Comparison of ENCODE assay signal across 9 mouse cellular contexts in the genomic region with DNA sequence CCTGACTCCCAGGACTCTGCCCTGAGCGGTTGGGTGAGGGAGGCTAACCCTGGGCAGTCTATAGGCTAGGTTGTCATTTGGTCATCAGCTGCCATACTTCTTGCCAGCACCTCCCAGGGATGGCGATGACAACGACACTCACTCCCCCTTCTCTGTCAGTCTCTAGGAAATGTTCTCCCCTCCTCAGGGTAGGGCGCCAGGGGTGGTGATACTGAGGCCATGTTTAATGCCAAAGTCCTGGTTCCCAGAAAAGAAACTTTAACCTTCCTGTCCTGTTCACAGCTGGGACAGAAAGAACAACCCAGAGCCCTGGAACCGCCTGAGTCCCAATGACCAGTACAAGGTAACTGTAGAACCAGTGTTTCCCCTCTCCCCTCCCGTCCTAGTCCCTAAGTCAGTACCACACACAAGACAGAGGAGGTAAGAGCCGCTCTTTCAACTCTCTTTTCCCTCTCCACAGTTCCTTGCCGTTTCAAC. TPM values are rescaled to one million over a fixed set of nuclear protein-coding genes. Genes with fewer than 3 reads are reported as not detected.
DNase-seq lines count a peak whose midpoint lies in the region; ATAC-seq and TF ChIP-seq lines count a peak whose summit lies in the region.
"Had no signal": no experiment of that assay in that cellular context is flagged by ENCODE, and none has a peak within 500 bp of the region (broad histone marks: within the 10 kb centered on the region; RNA-seq: fewer than 3 reads in every experiment).

No protein-coding gene starts in this region.

- in situ Hi-C loops in ES-E14 (cut with MboI; ENCODE audit: low sequenced_read_pairs in 2 of 2, unreplicated experiment in 2 of 2): no loop called here

- peak overlapping the region; percentile 40 for H3K4me3 ChIP-seq in hindbrain, embryonic 10.5 days
- no peak overlapping the region for H3K4me3 ChIP-seq in hindbrain, embryonic 14.5 days (replicated peaks; ENCODE audit: low read length)
- peak overlapping the region; percentile 18 to 35 for H3K4me3 ChIP-seq in ES-E14 (ENCODE audit: insufficient read depth in 1 of 2, low read depth in 1 of 2, low read length in 2 of 2, poor library complexity in 1 of 2, severe bottlenecking in 1 of 2)
- H3K4me3 ChIP-seq in embryonic facial prominence, embryonic 13.5 days: peak overlapping the region; percentile 20
- peak overlapping the region; percentile 0; the same call in 1 of the 2 replicates for H3K4me3 ChIP-seq in liver, embryonic 13.5 days (replicated peaks)

- H3K9me3 ChIP-seq in hindbrain, embryonic 10.5 days: 0 out of 2 replicates have a peak, but pooled peaks cover 5% of the 10 kb centered on the region
- no peaks in the 10 kb centered on the region for H3K9me3 ChIP-seq in hindbrain, embryonic 14.5 days (ENCODE audit: control insufficient read depth, low read length)
- H3K9me3 ChIP-seq in ES-E14 (ENCODE audit: control insufficient read depth, insufficient read depth, low read depth, low read length): no peaks in the 10 kb centered on the region
- H3K9me3 ChIP-seq in embryonic facial prominence, embryonic 13.5 days: no peaks in the 10 kb centered on the region
- no peaks in the 10 kb centered on the region for H3K9me3 ChIP-seq in liver, embryonic 13.5 days (replicated peaks)

- peaks cover 92% of the 10 kb centered on the region for H3K27me3 ChIP-seq in hindbrain, embryonic 10.5 days (ENCODE audit: insufficient read depth, poor library complexity, severe bottlenecking)
- H3K27me3 ChIP-seq in hindbrain, embryonic 14.5 days (ENCODE audit: control insufficient read depth, insufficient read depth, low read length): no peaks in the 10 kb centered on the region
- peaks cover 80% of the 10 kb centered on the region for H3K27me3 ChIP-seq in embryonic facial prominence, embryonic 13.5 days
- peaks cover 70% of the 10 kb centered on the region for H3K27me3 ChIP-seq in liver, embryonic 13.5 days

- 14% methylated on average over 8 of the region's 8 CpGs for WGBS in hindbrain, embryonic 10.5 days
- 17% methylated on average over 8 of the region's 8 CpGs for WGBS in hindbrain, embryonic 14.5 days
- WGBS in embryonic facial prominence, embryonic 13.5 days: 20% methylated on average over 8 of the region's 8 CpGs
- WGBS in liver, embryonic 13.5 days (ENCODE audit: insufficient replicate concordance): 22% methylated on average over 8 of the region's 8 CpGs

- DNase-seq in hindbrain, embryonic 10.5 days (ENCODE audit: low spot score): no peak
- no peak for DNase-seq in hindbrain, embryonic 14.5 days (ENCODE audit: low spot score)
- DNase-seq in ES-E14 (ENCODE audit: low read depth, low spot score): no peak
- no peak for DNase-seq in liver, embryonic 13.5 days
- DNase-seq in cerebellum, adult 9-11 months: no peak
- DNase-seq in embryo, embryonic 11 days: no peak
- no peak for DNase-seq in embryo, embryonic 9.5 days (ENCODE audit: extremely low spot score)

- H3K36me3 ChIP-seq in hindbrain, embryonic 10.5 days: peaks cover 41% of the 10 kb centered on the region
- H3K36me3 ChIP-seq in hindbrain, embryonic 14.5 days (replicated peaks; ENCODE audit: control insufficient read depth, insufficient read depth): peaks cover 11% of the 10 kb centered on the region; the same call in 1 of the 2 replicates
- H3K36me3 ChIP-seq in ES-E14 (ENCODE audit: control insufficient read depth, insufficient read depth, low read length, poor library complexity, severe bottlenecking): peaks cover 41% of the 10 kb centered on the region
- peaks cover 37% of the 10 kb centered on the region for H3K36me3 ChIP-seq in embryonic facial prominence, embryonic 13.5 days
- peaks cover 42% of the 10 kb centered on the region for H3K36me3 ChIP-seq in liver, embryonic 13.5 days

- peak overlapping the region; percentile 79 for H3K27ac ChIP-seq in hindbrain, embryonic 10.5 days
- no peak overlapping the region for H3K27ac ChIP-seq in hindbrain, embryonic 14.5 days
- no peak overlapping the region for H3K27ac ChIP-seq in ES-E14 (ENCODE audit: insufficient read depth, low read depth, low read length, poor library complexity, severe bottlenecking)
- H3K27ac ChIP-seq in embryonic facial prominence, embryonic 13.5 days: 0 out of 2 replicates have a peak overlapping the region, but pooled peaks have one; percentile 51
- no peak overlapping the region for H3K27ac ChIP-seq in liver, embryonic 13.5 days

- no peak for ATAC-seq in hindbrain, embryonic 14.5 days (ENCODE audit: low FRiP score)
- ATAC-seq in embryonic facial prominence, embryonic 13.5 days (ENCODE audit: insufficient number of reproducible peaks, insufficient read depth, low FRiP score, low TSS enrichment, low read depth): no peak
- ATAC-seq in liver, embryonic 13.5 days (ENCODE audit: low read depth): no peak

- peaks cover 95% of the 10 kb centered on the region for H3K4me1 ChIP-seq in hindbrain, embryonic 10.5 days (replicated peaks)
- peaks cover 44% of the 10 kb centered on the region for H3K4me1 ChIP-seq in hindbrain, embryonic 14.5 days (replicated peaks; ENCODE audit: control insufficient read depth, insufficient read depth, low read length)
- H3K4me1 ChIP-seq in ES-E14 (ENCODE audit: control insufficient read depth in 2 of 2, insufficient read depth in 2 of 2, low read length in 2 of 2, poor library complexity in 1 of 2): peaks cover 7 to 71% of the 10 kb centered on the region in 2 experiments
- H3K4me1 ChIP-seq in embryonic facial prominence, embryonic 13.5 days: peaks cover 70% of the 10 kb centered on the region
- H3K4me1 ChIP-seq in liver, embryonic 13.5 days (replicated peaks): peaks cover 79% of the 10 kb centered on the region

- no peak overlapping the region; the same call in 1 of the 2 replicates for H3K9ac ChIP-seq in hindbrain, embryonic 14.5 days
- 0 out of 2 replicates have a peak overlapping the region, but pooled peaks have one; percentile 29 for H3K9ac ChIP-seq in ES-E14 (ENCODE audit: insufficient read depth, low read depth, low read length, poor library complexity, severe bottlenecking)
- peak overlapping the region; percentile 52 for H3K9ac ChIP-seq in embryonic facial prominence, embryonic 13.5 days
- peak overlapping the region; percentile 49; the same call in 1 of the 2 replicates for H3K9ac ChIP-seq in liver, embryonic 13.5 days

- no peak overlapping the region for H3K4me2 ChIP-seq in hindbrain, embryonic 14.5 days (replicated peaks)
- H3K4me2 ChIP-seq in embryonic facial prominence, embryonic 13.5 days: peak overlapping the region; percentile 97
- H3K4me2 ChIP-seq in liver, embryonic 13.5 days: peak overlapping the region; percentile 49

TF ChIP-seq in ES-E14, 5 proteins besides CTCF, POLR2A, EP300 and RAD21:
- no peak for TF ChIP-seq CHD2 (IDR thresholded peaks at IDR 0.05; ENCODE audit: low read depth, low read length)
- no peak for TF ChIP-seq ZNF384 (IDR thresholded peaks at IDR 0.05; ENCODE audit: low read depth, low read length)
- no peak for TF ChIP-seq MAFK (IDR thresholded peaks at IDR 0.05; ENCODE audit: insufficient read depth, low read depth, low read length)
- no peak for TF ChIP-seq HCFC1 (IDR thresholded peaks at IDR 0.05; ENCODE audit: borderline replicate concordance, insufficient read depth, low read length)
- TF ChIP-seq ZC3H11A (IDR thresholded peaks at IDR 0.05; ENCODE audit: borderline replicate concordance, low read depth, low read length): no peak

RNA-seq across cellular contexts. Expression of a gene that starts 1.3 kb away (rescaled TPM):
- 8.1 and 10.5 TPM in 2 replicates for polyA plus RNA-seq in hindbrain, embryonic 10.5 days (2016; fragmentation: Nextera tagmentation; extraction: Ambion mirVana)
- 12.7 and 18.0 TPM in 2 replicates for polyA plus RNA-seq in hindbrain, embryonic 14.5 days (2014; fragmentation: Nextera tagmentation; extraction: Ambion mirVana)
- 5.8 and 22.6 TPM in 2 replicates for total RNA-seq in ES-E14 (2012; rRNA removed)
- polyA plus RNA-seq in embryonic facial prominence, embryonic 13.5 days (2015; fragmentation: Nextera tagmentation; extraction: Ambion mirVana): 20.0 and 32.7 TPM in 2 replicates
- polyA plus RNA-seq in liver, embryonic 13.5 days (2015; fragmentation: Nextera tagmentation; extraction: Ambion mirVana): 1.9 and 2.8 TPM in 2 replicates
- total RNA-seq: hematopoietic stem cell, adult 5-6 weeks had no signal

RNA-seq across cellular contexts. Expression of a gene that starts 6.2 kb away (rescaled TPM):
- polyA plus RNA-seq in hindbrain, embryonic 10.5 days (2016; fragmentation: Nextera tagmentation; extraction: Ambion mirVana): 103 and 118 TPM in 2 replicates
- 45.6 and 47.4 TPM in 2 replicates for polyA plus RNA-seq in hindbrain, embryonic 14.5 days (2014; fragmentation: Nextera tagmentation; extraction: Ambion mirVana)
- total RNA-seq in ES-E14 (2012; rRNA removed): 169 and 266 TPM in 2 replicates
- polyA plus RNA-seq in embryonic facial prominence, embryonic 13.5 days (2015; fragmentation: Nextera tagmentation; extraction: Ambion mirVana): 81.7 and 92.3 TPM in 2 replicates
- polyA plus RNA-seq in liver, embryonic 13.5 days (2015; fragmentation: Nextera tagmentation; extraction: Ambion mirVana): 133 and 142 TPM in 2 replicates

RNA-seq across cellular contexts. Expression of a gene that starts 14.5 kb away (rescaled TPM):
- polyA plus RNA-seq in hindbrain, embryonic 10.5 days (2016; fragmentation: Nextera tagmentation; extraction: Ambion mirVana): 0.72 and 1.5 TPM in 2 replicates
- 0.60 TPM in 1 of 2 replicates, not detected in the other for polyA plus RNA-seq in hindbrain, embryonic 14.5 days (2014; fragmentation: Nextera tagmentation; extraction: Ambion mirVana)
- 1.1 and 2.4 TPM in 2 replicates for total RNA-seq in ES-E14 (2012; rRNA removed)
- 2.0 and 3.2 TPM in 2 replicates for polyA plus RNA-seq in embryonic facial prominence, embryonic 13.5 days (2015; fragmentation: Nextera tagmentation; extraction: Ambion mirVana)
- 0.17 and 0.47 TPM in 2 replicates for polyA plus RNA-seq in liver, embryonic 13.5 days (2015; fragmentation: Nextera tagmentation; extraction: Ambion mirVana)
- total RNA-seq: hematopoietic stem cell, adult 5-6 weeks had no signal

RNA-seq across cellular contexts. Expression of a gene that starts 18.3 kb away (rescaled TPM):
- 23.1 and 70.9 TPM in 2 replicates for polyA plus RNA-seq in hindbrain, embryonic 10.5 days (2016; fragmentation: Nextera tagmentation; extraction: Ambion mirVana)
- polyA plus RNA-seq in hindbrain, embryonic 14.5 days (2014; fragmentation: Nextera tagmentation; extraction: Ambion mirVana): 94.1 and 105 TPM in 2 replicates
- 0.76 and 1.6 TPM in 2 replicates for total RNA-seq in ES-E14 (2012; rRNA removed)
- 3.0 and 3.9 TPM in 2 replicates for polyA plus RNA-seq in embryonic facial prominence, embryonic 13.5 days (2015; fragmentation: Nextera tagmentation; extraction: Ambion mirVana)
- polyA plus RNA-seq in liver, embryonic 13.5 days (2015; fragmentation: Nextera tagmentation; extraction: Ambion mirVana): 0.13 TPM in 2 replicates
- total RNA-seq: hematopoietic stem cell, adult 5-6 weeks had no signal

Comparison
In these comparisons a context has a peak if more than half of its experiments do, and no peak if none do; other contexts are left out.
1. H3K27ac ChIP-seq: peak in hindbrain, embryonic 10.5 days (single experiment) and embryonic facial prominence, embryonic 13.5 days (single experiment); none in hindbrain, embryonic 14.5 days (single experiment), ES-E14 (single experiment) and liver, embryonic 13.5 days (single experiment).